ENCODE assay signal across 9 mouse cellular contexts in genomic region chr2:71581488-71581887, GRCm38 (mm10). TPM values are rescaled to one million over a fixed set of nuclear protein-coding genes. Genes with fewer than 3 reads are reported as not detected.
DNase-seq lines count a peak whose midpoint lies in the region; ATAC-seq and TF ChIP-seq lines count a peak whose summit lies in the region.
"Had no signal": no experiment of that assay in that cellular context is flagged by ENCODE, and none has a peak within 500 bp of the region (broad histone marks: within the 10 kb centered on the region; RNA-seq: fewer than 3 reads in every experiment).

No protein-coding gene starts in this region.

- no peak for TF ChIP-seq CTCF in cerebellum, adult 2 months (IDR thresholded peaks at IDR 0.05; ENCODE audit: borderline replicate concordance, insufficient read depth, low read depth, low read length)

- peaks cover 3% of the 10 kb centered on the region; the same call in 1 of the 2 replicates for H3K27me3 ChIP-seq in kidney, embryonic 16.5 days (ENCODE audit: insufficient read depth, low read length)
- H3K27me3 ChIP-seq in embryonic facial prominence, embryonic 15.5 days: peaks cover 4% of the 10 kb centered on the region; the same call in 1 of the 2 replicates
- H3K27me3 ChIP-seq in limb, embryonic 11.5 days (ENCODE audit: control insufficient read depth, insufficient read depth, low read length): no peaks in the 10 kb centered on the region
- 0 out of 2 replicates have a peak, but pooled peaks cover 2% of the 10 kb centered on the region for H3K27me3 ChIP-seq in neural tube, embryonic 13.5 days
- no peaks in the 10 kb centered on the region for H3K27me3 ChIP-seq in cerebellum, adult 2 months (ENCODE audit: control insufficient read depth, insufficient read depth, low read length)

- no peak for ATAC-seq in kidney, embryonic 16.5 days (ENCODE audit: low FRiP score, low TSS enrichment)
- no peak for ATAC-seq in embryonic facial prominence, embryonic 15.5 days (ENCODE audit: insufficient number of reproducible peaks, low FRiP score, low TSS enrichment, low read depth)
- ATAC-seq in limb, embryonic 11.5 days (ENCODE audit: insufficient number of reproducible peaks, low FRiP score, low TSS enrichment, low read depth): no peak
- ATAC-seq in neural tube, embryonic 13.5 days (ENCODE audit: low read depth): no peak
- ATAC-seq in granulocyte monocyte progenitor cell, adult 5-6 weeks (replicated peaks; ENCODE audit: poor library complexity, severe bottlenecking): no peak

- H3K9ac ChIP-seq in kidney, embryonic 16.5 days (replicated peaks; ENCODE audit: low read length): no peak overlapping the region; the same call in 1 of the 2 replicates
- H3K9ac ChIP-seq in embryonic facial prominence, embryonic 15.5 days: peak overlapping the region; percentile 44; the same call in 1 of the 2 replicates
- peak overlapping the region; percentile 68 for H3K9ac ChIP-seq in limb, embryonic 11.5 days (ENCODE audit: low read length)
- H3K9ac ChIP-seq in neural tube, embryonic 13.5 days: peak overlapping the region; percentile 71; the same call in 1 of the 2 replicates

- H3K27ac ChIP-seq in kidney, embryonic 16.5 days (ENCODE audit: low read length): no peak overlapping the region
- no peak overlapping the region for H3K27ac ChIP-seq in embryonic facial prominence, embryonic 15.5 days (replicated peaks)
- H3K27ac ChIP-seq in limb, embryonic 11.5 days (replicated peaks; ENCODE audit: low read depth, low read length): no peak overlapping the region
- no peak overlapping the region for H3K27ac ChIP-seq in neural tube, embryonic 13.5 days (replicated peaks)
- no peak overlapping the region for H3K27ac ChIP-seq in cerebellum, adult 2 months (ENCODE audit: insufficient read depth, low read length)

- no peak for DNase-seq in kidney, adult 9 months
- DNase-seq in limb, embryonic 11.5 days (ENCODE audit: low spot score): no peak
- DNase-seq in cerebellum, adult 2 months: no peak
- no peak for DNase-seq in testis, postnatal 10 days (ENCODE audit: low spot score)

- no peaks in the 10 kb centered on the region for H3K36me3 ChIP-seq in kidney, embryonic 16.5 days (ENCODE audit: insufficient read depth, low read length)
- H3K36me3 ChIP-seq in embryonic facial prominence, embryonic 15.5 days: no peaks in the 10 kb centered on the region
- no peaks in the 10 kb centered on the region for H3K36me3 ChIP-seq in limb, embryonic 11.5 days (ENCODE audit: control insufficient read depth, insufficient read depth, low read length)
- no peaks in the 10 kb centered on the region for H3K36me3 ChIP-seq in neural tube, embryonic 13.5 days

- H3K4me1 ChIP-seq in kidney, embryonic 16.5 days (ENCODE audit: insufficient read depth, low read length): peaks cover 7% of the 10 kb centered on the region
- peaks cover 7% of the 10 kb centered on the region; the same call in 1 of the 2 replicates for H3K4me1 ChIP-seq in embryonic facial prominence, embryonic 15.5 days
- H3K4me1 ChIP-seq in limb, embryonic 11.5 days (ENCODE audit: control insufficient read depth, insufficient read depth, low read length): no peaks in the 10 kb centered on the region
- H3K4me1 ChIP-seq in neural tube, embryonic 13.5 days (replicated peaks): no peaks in the 10 kb centered on the region
- H3K4me1 ChIP-seq in cerebellum, adult 2 months (ENCODE audit: control insufficient read depth, insufficient read depth, low read length): no peaks in the 10 kb centered on the region

- TF ChIP-seq POLR2A in cerebellum, adult 2 months (IDR thresholded peaks at IDR 0.05; ENCODE audit: borderline replicate concordance, insufficient read depth, low read length): no peak

- H3K4me3 ChIP-seq in kidney, embryonic 16.5 days (ENCODE audit: low read length): peak overlapping the region; percentile 65
- peak overlapping the region; percentile 60 for H3K4me3 ChIP-seq in embryonic facial prominence, embryonic 15.5 days (replicated peaks)
- H3K4me3 ChIP-seq in limb, embryonic 11.5 days (ENCODE audit: low read depth, low read length): peak overlapping the region; percentile 46
- peak overlapping the region; percentile 48 for H3K4me3 ChIP-seq in neural tube, embryonic 13.5 days
- H3K4me3 ChIP-seq in cerebellum, adult 2 months (replicated peaks; ENCODE audit: insufficient read depth, low read depth, low read length): no peak overlapping the region

- 62% methylated on average over 5 of the region's 5 CpGs for WGBS in kidney, embryonic 16.5 days
- WGBS in embryonic facial prominence, embryonic 15.5 days: 54% methylated on average over 5 of the region's 5 CpGs
- WGBS in limb, embryonic 11.5 days: 56% methylated on average over 5 of the region's 5 CpGs
- 60% methylated on average over 5 of the region's 5 CpGs for WGBS in neural tube, embryonic 13.5 days
- 65% methylated on average over 5 of the region's 5 CpGs for WGBS in cerebellum, adult 2 months

- no peaks in the 10 kb centered on the region for H3K9me3 ChIP-seq in kidney, embryonic 16.5 days (ENCODE audit: low read length)
- H3K9me3 ChIP-seq in embryonic facial prominence, embryonic 15.5 days (replicated peaks): no peaks in the 10 kb centered on the region
- H3K9me3 ChIP-seq in limb, embryonic 11.5 days (ENCODE audit: control insufficient read depth, low read length): no peaks in the 10 kb centered on the region
- H3K9me3 ChIP-seq in neural tube, embryonic 13.5 days: no peaks in the 10 kb centered on the region

- peak overlapping the region; percentile 95 for H3K4me2 ChIP-seq in kidney, embryonic 16.5 days (replicated peaks; ENCODE audit: low read depth, low read length)
- H3K4me2 ChIP-seq in embryonic facial prominence, embryonic 15.5 days (replicated peaks): peak overlapping the region; percentile 91
- H3K4me2 ChIP-seq in limb, embryonic 11.5 days (ENCODE audit: low read depth, severe bottlenecking): peak overlapping the region; percentile 81
- peak overlapping the region; percentile 71 for H3K4me2 ChIP-seq in neural tube, embryonic 13.5 days

RNA-seq across cellular contexts. Expression of gene Dlx2, which starts 34.9 kb away (rescaled TPM):
- polyA plus RNA-seq in kidney, embryonic 16.5 days (2015; fragmentation: Nextera tagmentation; extraction: Ambion mirVana): not detected in 2 replicates
- polyA plus RNA-seq in embryonic facial prominence, embryonic 15.5 days (2015; fragmentation: Nextera tagmentation; extraction: Ambion mirVana): 6.2 and 8.5 TPM in 2 replicates
- 5.6 and 7.3 TPM in 2 replicates for polyA plus RNA-seq in limb, embryonic 11.5 days (2014; fragmentation: Nextera tagmentation; extraction: Ambion mirVana)
- polyA plus RNA-seq in neural tube, embryonic 13.5 days (2015; fragmentation: Nextera tagmentation; extraction: Ambion mirVana): 0.22 and 0.73 TPM in 2 replicates
- polyA plus RNA-seq in cerebellum, adult 2 months (2012; rRNA removed): not detected in 2 replicates
- total RNA-seq in granulocyte monocyte progenitor cell, adult 5-6 weeks (2014; fragmentation: Nextera tagmentation): not detected in 2 replicates
- total RNA-seq in granulocyte monocyte progenitor cell, adult 5-6 weeks (2017): not detected in 2 replicates
- polyA plus RNA-seq: urinary bladder, adult 2 months had no signal

RNA-seq across cellular contexts. Expression of gene Dlx1, which starts 53.6 kb away (rescaled TPM):
- 0.12 TPM in 1 of 2 replicates, not detected in the other for polyA plus RNA-seq in kidney, embryonic 16.5 days (2015; fragmentation: Nextera tagmentation; extraction: Ambion mirVana)
- polyA plus RNA-seq in embryonic facial prominence, embryonic 15.5 days (2015; fragmentation: Nextera tagmentation; extraction: Ambion mirVana): 9.7 and 12.5 TPM in 2 replicates
- polyA plus RNA-seq in limb, embryonic 11.5 days (2014; fragmentation: Nextera tagmentation; extraction: Ambion mirVana): 5.8 and 6.3 TPM in 2 replicates
- 0.77 and 1.3 TPM in 2 replicates for polyA plus RNA-seq in neural tube, embryonic 13.5 days (2015; fragmentation: Nextera tagmentation; extraction: Ambion mirVana)
- polyA plus RNA-seq in cerebellum, adult 2 months (2012; rRNA removed): 0.14 and 0.20 TPM in 2 replicates
- not detected in 2 replicates for total RNA-seq in granulocyte monocyte progenitor cell, adult 5-6 weeks (2014; fragmentation: Nextera tagmentation)
- total RNA-seq in granulocyte monocyte progenitor cell, adult 5-6 weeks (2017): not detected in 2 replicates
